Mouse (Mus musculus): ENCODE measurements around the gene Gtpbp3.

Gene Gtpbp3

DNA sequence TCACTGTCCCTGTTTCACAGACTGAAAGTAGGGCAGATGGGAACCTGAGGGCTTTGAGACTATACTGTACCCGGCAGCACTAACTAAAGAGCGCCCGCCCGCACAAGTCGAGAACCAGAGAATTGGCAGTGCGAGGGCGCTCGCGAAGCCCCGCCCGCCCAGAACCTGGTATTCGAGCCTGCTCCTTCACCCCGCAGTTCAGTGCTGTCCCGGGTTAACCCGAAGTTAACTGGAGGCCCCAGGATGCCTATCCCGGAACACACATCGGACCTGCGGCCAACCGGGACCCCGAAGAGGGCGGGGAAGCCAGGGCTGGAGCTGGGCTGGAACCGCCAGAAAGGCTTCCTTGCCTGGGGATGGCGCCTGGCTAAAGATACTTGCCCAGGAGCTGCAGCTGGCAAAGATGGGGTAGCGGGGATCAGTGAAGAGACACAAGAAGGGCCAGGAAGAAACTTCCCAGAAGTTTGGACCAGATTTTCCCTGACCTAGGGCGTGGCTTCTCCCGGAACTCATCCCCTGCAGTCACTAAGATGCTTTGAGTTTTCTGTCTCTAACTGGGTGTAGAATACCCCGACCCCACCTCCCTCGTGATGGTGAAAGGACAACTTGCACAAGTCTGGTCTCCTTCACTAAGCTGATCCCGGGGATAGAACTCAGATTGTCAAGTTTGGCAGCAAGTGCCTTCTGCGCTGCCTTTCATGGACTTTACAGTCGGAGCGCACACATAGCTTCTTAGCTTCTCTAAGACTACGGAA, at the start of gene Gtpbp3:
TSS of gene Gtpbp3 (plus strand) at position 413 of the 755 bp plus-strand sequence.
- peak; percentile 81 for DNase-seq

- peak; percentile 67 for DNase-seq
These were observed 46.5 kb upstream of the Gtpbp3 start for GRCm38 (mm10) chr8:71441404-71441803.

- no peak for DNase-seq
These were observed 42.8 kb upstream of the Gtpbp3 start for GRCm38 (mm10) chr8:71445096-71445495.

DNA sequence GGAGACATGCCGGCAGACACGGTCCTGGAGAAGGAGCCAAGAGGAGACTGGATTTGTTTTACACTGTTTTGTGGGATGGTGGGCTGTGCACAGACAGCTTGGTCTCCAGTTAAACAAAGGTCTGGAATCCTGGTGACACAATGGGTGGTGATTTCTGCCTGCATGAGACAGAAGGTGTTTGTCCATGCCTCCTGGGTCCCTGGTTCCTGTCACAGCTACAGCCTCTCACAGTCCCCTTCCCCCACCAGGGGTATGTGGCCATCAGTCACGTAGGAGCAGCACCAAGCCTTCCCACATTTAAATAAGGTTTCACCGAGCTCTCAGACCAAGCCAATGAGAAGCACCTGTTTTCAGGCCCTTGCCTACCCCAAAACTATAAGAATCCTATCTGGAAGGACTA, 36.6 kb upstream of the Gtpbp3 start:
- DNase-seq, result no peak

- no peak for DNase-seq
These were observed 36.1 kb upstream of the Gtpbp3 start for GRCm38 (mm10) chr8:71451777-71452176.

DNA sequence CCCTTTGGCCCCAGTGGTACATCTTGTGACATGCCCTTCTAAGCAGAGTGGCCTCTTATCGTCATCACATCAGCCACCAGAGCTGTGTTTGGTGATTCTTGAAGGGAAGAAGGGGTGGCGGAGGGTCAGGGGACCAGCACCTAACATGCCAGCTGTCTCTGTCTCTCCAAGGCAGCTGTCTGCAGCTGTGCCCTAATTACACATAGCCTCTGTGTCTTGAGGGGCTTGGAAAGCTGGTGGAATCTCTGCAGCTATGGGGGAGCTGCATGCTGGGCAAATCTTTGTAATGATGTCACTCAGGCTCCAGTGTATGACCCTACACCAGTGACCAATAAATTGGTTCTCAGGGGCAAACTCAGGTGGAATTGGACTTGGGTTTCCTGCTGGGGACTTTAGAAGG, 35.2 kb upstream of the Gtpbp3 start:
- DNase-seq, result no peak

GRCm38 (mm10) chr8:71454668-71455067, 33.2 kb upstream of the Gtpbp3 start:
- no peak for DNase-seq

GRCm38 (mm10) chr8:71456906-71457305, 31.0 kb upstream of the Gtpbp3 start:
- DNase-seq, result no peak

DNA sequence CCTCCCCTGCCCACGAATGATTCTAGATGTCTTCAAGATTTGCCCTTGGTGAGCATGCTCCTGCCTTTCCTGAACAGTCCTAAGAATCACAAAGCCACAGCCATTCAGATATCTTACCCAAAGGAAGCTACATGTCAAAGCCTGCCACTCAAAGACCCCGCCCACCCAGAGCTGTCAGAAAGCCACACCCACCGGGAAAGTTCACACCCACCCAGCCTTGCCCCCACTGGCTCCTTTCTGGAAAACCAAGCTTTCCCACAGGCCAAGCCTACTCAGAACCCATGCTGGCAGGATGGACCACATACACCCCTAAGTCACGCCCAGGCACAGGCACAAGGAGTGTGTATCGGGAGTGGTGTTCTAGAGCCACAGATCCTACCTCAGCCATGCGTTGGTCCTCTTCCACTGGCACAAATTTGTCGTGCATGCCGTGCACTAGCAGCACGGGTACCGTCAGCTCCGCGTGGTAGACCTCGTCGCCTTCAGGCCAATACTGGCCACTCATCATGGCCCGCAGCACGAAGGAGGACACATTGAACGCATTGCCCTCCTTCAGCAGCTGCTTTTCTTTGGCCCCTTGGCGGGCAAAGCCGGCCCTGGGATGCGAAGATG, 30.1 kb upstream of the Gtpbp3 start:
- DNase-seq, result no peak

- DNase-seq, result no peak
These were observed 27.2 kb upstream of the Gtpbp3 start for GRCm38 (mm10) chr8:71460716-71461115.

- no peak for DNase-seq
These were observed 26.6 kb upstream of the Gtpbp3 start for GRCm38 (mm10) chr8:71461152-71461840.

DNA sequence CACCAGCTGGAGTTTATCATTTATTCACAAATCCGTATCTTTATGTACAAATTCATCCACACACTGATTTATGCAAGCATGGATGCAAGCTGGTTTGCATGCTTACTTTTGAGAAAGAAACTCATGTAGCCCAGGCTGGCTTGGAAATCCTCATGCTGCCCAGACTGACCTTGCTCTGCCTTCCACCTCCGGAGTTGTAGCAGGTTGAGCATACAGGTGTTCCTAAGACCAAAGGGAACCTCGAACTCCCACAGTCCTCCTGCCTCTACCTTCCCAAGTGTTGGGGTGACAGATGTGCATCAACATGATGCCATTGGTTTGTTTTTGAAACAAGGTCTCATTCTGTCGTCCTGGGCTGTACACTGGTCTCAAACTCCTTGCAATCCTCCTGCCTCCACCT, 25.7 kb upstream of the Gtpbp3 start:
- DNase-seq, result no peak

DNA sequence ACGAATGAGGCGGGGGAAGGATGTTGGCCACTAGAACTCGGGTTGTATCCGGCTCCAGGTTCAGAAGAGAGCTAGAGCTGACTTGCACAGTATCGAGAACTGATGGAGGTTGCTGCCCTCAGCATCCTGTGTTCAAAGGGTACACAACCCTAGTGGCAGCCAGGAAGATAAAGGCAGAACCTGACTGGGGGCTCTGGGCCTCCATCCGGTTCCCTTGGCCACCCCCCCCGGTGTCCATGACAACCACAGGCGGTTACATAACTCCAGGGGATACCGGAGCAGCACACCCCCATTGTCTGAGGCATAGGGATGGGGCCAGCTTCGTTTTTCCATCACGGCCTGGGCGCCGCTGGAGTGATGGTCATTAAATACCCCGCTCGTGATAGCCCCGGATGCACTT, 25.1 kb upstream of the Gtpbp3 start:
- peak; percentile 52 for DNase-seq

DNA sequence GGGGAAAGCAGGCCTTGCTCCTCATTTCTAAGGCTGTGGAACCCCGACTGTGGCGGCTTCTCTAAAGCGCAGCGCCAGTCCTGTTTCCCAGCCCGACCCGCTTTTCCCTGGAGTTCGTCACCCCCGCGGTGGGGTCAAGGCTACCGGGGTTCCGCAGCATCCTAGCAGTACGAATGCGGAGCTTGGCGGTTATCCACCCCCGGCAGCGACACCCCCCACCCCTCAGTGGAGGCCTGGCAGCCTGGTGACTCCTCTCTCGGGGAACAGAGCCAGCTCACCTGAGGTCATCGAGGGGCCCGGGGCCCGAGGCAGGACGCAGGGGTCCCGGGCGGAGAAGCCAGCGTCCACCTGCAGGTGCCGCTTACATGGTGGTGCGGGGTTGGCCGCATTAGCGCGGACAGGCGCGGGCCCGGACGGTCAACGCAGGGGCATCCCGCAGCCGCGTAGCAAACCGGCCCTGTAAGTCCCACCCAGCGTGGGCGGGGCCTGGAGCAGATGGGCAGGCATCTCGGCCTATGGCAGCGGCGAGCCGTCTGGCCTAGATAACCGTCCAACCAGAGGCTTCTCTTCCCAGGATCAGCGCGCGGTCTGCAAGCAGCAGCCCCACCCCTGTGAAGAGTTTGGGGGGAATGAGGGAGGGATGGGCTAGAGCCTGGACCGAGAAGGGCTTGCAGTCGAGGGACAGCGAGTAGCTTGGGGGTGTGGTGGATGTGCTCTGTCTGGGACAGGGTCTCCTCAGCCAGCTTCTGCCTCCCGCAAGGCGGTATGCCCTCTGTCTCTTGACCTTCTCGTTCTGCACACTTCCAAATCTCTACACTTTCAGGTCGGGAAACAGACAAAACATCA, 24.5 kb upstream of the Gtpbp3 start, which contains the start of gene Abhd8:
TSS of gene Abhd8 (minus strand) at position 468 of the 846 bp plus-strand sequence.
- peak; percentile 97 for DNase-seq

- DNase-seq, result peak; percentile 98
These were observed 23.1 kb upstream of the Gtpbp3 start, which contains the start of gene Mrpl34 for GRCm38 (mm10) chr8:71464513-71465500. TSS of gene Mrpl34 (plus strand) at chr8:71464959.

GRCm38 (mm10) chr8:71465733-71466132, 22.2 kb upstream of the Gtpbp3 start:
- no peak for DNase-seq

DNA sequence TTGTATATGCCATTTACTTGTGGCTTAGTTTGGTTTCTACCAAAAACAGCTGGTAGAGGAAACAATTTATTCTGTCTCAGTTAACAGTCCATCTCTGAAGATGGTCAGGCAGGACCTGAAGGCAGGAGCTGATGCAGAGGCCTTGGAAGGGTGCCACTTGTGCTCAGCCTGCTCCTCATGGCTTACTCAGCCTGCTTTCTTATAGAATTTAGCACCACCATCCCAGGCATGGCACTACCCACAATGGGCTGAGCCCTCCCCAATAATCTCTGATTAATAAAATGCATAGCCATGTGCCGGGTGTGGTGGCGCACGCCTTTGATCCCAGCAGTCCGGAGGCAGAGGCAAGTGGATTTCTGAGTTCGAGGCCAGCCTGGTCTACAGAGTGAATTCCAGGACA, 21.7 kb upstream of the Gtpbp3 start:
- DNase-seq, result no peak

GRCm38 (mm10) chr8:71467201-71467600, 20.7 kb upstream of the Gtpbp3 start:
- DNase-seq, result no peak

- DNase-seq, result no peak
These were observed 19.9 kb upstream of the Gtpbp3 start for GRCm38 (mm10) chr8:71468001-71468400.

GRCm38 (mm10) chr8:71468916-71469315, 19.0 kb upstream of the Gtpbp3 start, which contains the start of gene Dda1:
TSS of gene Dda1 (plus strand) at chr8:71469199.
- DNase-seq, result peak; percentile 97

GRCm38 (mm10) chr8:71469411-71469810, 18.5 kb upstream of the Gtpbp3 start:
- DNase-seq, result peak; percentile 33

Data from lung, postnatal 14 days (tissue).